Mouse (Mus musculus): ENCODE results near the gene 9230112D13Rik. TPM values are rescaled to one million over a fixed set of nuclear protein-coding genes. Genes with fewer than 3 reads are reported as not detected.

Gene 9230112D13Rik
- polyA plus RNA-seq, 1 experiment, result not detected

DNA sequence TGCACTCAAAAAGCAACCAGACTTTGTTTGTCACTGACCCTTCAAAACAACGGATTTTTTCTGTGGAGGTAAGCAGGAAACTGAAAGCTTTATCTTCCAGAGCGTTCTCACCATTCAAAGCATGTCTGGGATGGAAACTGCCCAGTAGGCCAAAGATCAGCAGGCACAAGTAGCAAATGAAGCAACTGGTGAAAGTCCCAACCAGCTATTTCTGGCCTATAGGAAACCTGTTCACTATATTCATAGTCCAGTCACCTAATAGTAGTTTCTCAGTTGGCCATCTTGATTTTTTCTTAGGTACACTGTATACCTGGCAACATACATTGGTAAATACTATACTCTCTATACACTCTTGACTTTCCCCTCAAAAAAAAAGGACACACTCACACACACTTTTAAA lies 32.7 kb downstream of the 9230112D13Rik start:
- TF ChIP-seq POLR2A (IDR thresholded peaks at IDR 0.05; ENCODE audit: borderline replicate concordance, extremely low read depth, low read depth, low read length), result no peak
- no peak for DNase-seq
- WGBS, result 35% methylated on average over 2 of the region's 2 CpGs
- Histone ChIP-seq H3K4me1 (ENCODE audit: control insufficient read depth, insufficient read depth, low read length) (peaks cover 17% of the 10 kb centered on the region), H3K4me3 (replicated peaks; ENCODE audit: extremely low read depth, low read depth, low read length) (no peak overlapping the region)

- H3K4me1 ChIP-seq (ENCODE audit: control insufficient read depth, insufficient read depth, low read length), result peaks cover 20% of the 10 kb centered on the region
- TF ChIP-seq CTCF (IDR thresholded peaks at IDR 0.05; ENCODE audit: insufficient read depth, low read length) (peak; percentile 15; the same call in 1 of the 2 replicates), POLR2A (IDR thresholded peaks at IDR 0.05; ENCODE audit: borderline replicate concordance, extremely low read depth, low read depth, low read length) (no peak)
- no peak for DNase-seq
- WGBS, result 51% methylated on average over 8 of the region's 8 CpGs
- H3K4me3 ChIP-seq (replicated peaks; ENCODE audit: extremely low read depth, low read depth, low read length), result no peak overlapping the region
Measured at GRCm38 (mm10) chr14:34486169-34486568, 36.4 kb downstream of the 9230112D13Rik start.

- no peak for DNase-seq
- WGBS, result 77% methylated on average over 6 of the region's 6 CpGs
- TF ChIP-seq CTCF (IDR thresholded peaks at IDR 0.05; ENCODE audit: insufficient read depth, low read length), result no peak
- no peak for TF ChIP-seq POLR2A (IDR thresholded peaks at IDR 0.05; ENCODE audit: borderline replicate concordance, extremely low read depth, low read depth, low read length)
- H3K4me1 ChIP-seq (ENCODE audit: control insufficient read depth, insufficient read depth, low read length), result peaks cover 13% of the 10 kb centered on the region
- no peak overlapping the region for H3K4me3 ChIP-seq (replicated peaks; ENCODE audit: extremely low read depth, low read depth, low read length)
Measured at GRCm38 (mm10) chr14:34483469-34484341, 38.9 kb downstream of the 9230112D13Rik start.

GRCm38 (mm10) chr14:34471591-34471990 lies 51.0 kb downstream of the 9230112D13Rik start:
- TF ChIP-seq POLR2A (IDR thresholded peaks at IDR 0.05; ENCODE audit: borderline replicate concordance, extremely low read depth, low read depth, low read length) (no peak), CTCF (IDR thresholded peaks at IDR 0.05; ENCODE audit: insufficient read depth, low read length) (no peak)
- H3K4me3 ChIP-seq (replicated peaks; ENCODE audit: extremely low read depth, low read depth, low read length), result no peak overlapping the region
- DNase-seq, result no peak
- peaks cover 5% of the 10 kb centered on the region; the same call in 1 of the 2 replicates for H3K4me1 ChIP-seq (ENCODE audit: control insufficient read depth, insufficient read depth, low read length)

DNA sequence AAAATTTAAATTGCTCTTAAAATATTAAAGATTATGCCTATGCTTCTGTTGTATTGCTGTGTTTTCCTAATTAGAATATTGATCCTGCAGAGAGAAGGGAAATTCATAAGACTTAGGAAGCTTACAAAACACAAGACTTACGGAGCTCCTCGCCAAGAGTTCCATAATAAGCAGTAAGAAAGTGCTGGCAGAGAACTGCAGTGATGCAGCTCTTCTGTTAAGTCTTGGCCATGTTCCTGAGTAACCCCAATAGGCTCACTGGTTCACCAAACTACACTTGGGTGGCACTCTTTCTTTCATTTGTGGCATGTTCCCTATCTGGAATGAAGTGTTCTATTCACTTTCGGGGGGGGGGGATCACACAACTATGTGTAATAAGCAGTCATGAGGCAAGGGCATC lies 56.3 kb downstream of the 9230112D13Rik start:
- 47% methylated on average over 3 of the region's 3 CpGs for WGBS
- H3K4me1 ChIP-seq (ENCODE audit: control insufficient read depth, insufficient read depth, low read length), result peaks cover 3% of the 10 kb centered on the region; the same call in 1 of the 2 replicates
- DNase-seq, result no peak
- TF ChIP-seq POLR2A (IDR thresholded peaks at IDR 0.05; ENCODE audit: borderline replicate concordance, extremely low read depth, low read depth, low read length) (no peak), CTCF (IDR thresholded peaks at IDR 0.05; ENCODE audit: insufficient read depth, low read length) (no peak)
- no peak overlapping the region for H3K4me3 ChIP-seq (replicated peaks; ENCODE audit: extremely low read depth, low read depth, low read length)

Other genes starting within 250 kb of the 9230112D13Rik start
- gene Shld2, start 212.3 kb downstream of the 9230112D13Rik start, polyA plus RNA-seq (2012; rRNA removed), result 2.4 and 2.7 TPM in 2 replicates
- 63.6 and 83.7 TPM in 2 replicates for gene Glud1, start 212.1 kb downstream of the 9230112D13Rik start, polyA plus RNA-seq (2012; rRNA removed)
- 68.4 TPM in 1 of 2 replicates, not detected in the other for gene Fam25c, start 167.4 kb downstream of the 9230112D13Rik start, polyA plus RNA-seq (2012; rRNA removed)
- gene Sncg, start 148.0 kb downstream of the 9230112D13Rik start, polyA plus RNA-seq (2012; rRNA removed), result 10.1 and 10.2 TPM in 2 replicates
- gene Mmrn2, start 147.3 kb downstream of the 9230112D13Rik start, polyA plus RNA-seq (2012; rRNA removed), result 21.9 and 22.2 TPM in 2 replicates
- gene Bmpr1a, start 19.5 kb downstream of the 9230112D13Rik start, polyA plus RNA-seq (2012; rRNA removed), result 7.5 and 15.3 TPM in 2 replicates
- 26.6 and 81.2 TPM in 2 replicates for gene Ldb3, start 65.9 kb upstream of the 9230112D13Rik start, polyA plus RNA-seq (2012; rRNA removed)
- 0.22 TPM in 1 of 2 replicates, not detected in the other for gene Opn4, start 77.3 kb upstream of the 9230112D13Rik start, polyA plus RNA-seq (2012; rRNA removed)
- 9.3 and 23.0 TPM in 2 replicates for gene Wapl, start 151.1 kb upstream of the 9230112D13Rik start, polyA plus RNA-seq (2012; rRNA removed)

Data from lung, adult 2 months (tissue).